Mouse (Mus musculus) embryonic stem cell, embryonic (primary cell): ENCODE measurements around the gene Stra6.

Experiments used
- CTCF ChIA-PET, 4 experiments: fragments of 300-600 bp in 2 of 4; fragments of 350-600 bp in 2 of 4; sonication (Branson Sonifier 250); formaldehyde crosslinking; loops; one replicate each; lab custom pipeline; 2022; ENCODE audit warnings: inconsistent platforms in 2 of 4; lab: Charles Lee
- POLR2A ChIA-PET, 4 experiments: fragments of 300-600 bp in 2 of 4; fragments of 350-600 bp in 2 of 4; sonication (Branson Sonifier 250); formaldehyde crosslinking; loops; one replicate each; lab custom pipeline; 2022; ENCODE audit warnings: antibody characterized with exemption in 4 of 4, inconsistent platforms in 1 of 4; lab: Charles Lee

Stra6 gene

DNA sequence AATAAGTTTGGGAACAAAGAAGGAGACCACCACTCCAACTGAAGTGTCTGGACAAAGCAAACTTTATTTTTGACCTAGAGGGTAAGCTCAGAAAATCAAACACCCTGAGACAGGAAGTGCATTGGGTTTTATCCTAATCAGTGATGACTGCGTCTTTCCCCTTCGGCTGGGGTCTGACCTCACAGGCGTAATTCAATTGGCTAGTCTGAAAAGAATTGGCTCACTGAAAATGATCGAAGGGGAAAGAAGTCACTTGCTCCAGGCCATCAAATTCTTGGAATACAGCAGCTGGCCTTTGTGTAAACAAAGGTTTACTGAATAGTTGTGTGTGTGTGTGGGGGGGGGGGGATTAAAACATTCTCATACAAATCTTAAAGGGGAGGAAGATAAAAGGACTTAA is 62.2 kb downstream of the Stra6 start:
- POLR2A ChIA-PET, result interaction anchor here (0.6 to 3.5 kb wide), 8 partner anchors 12 to 346 kb away, joined by 3 to 12 read pairs (median 4); no protein-coding TSS in a partner anchor

DNA sequence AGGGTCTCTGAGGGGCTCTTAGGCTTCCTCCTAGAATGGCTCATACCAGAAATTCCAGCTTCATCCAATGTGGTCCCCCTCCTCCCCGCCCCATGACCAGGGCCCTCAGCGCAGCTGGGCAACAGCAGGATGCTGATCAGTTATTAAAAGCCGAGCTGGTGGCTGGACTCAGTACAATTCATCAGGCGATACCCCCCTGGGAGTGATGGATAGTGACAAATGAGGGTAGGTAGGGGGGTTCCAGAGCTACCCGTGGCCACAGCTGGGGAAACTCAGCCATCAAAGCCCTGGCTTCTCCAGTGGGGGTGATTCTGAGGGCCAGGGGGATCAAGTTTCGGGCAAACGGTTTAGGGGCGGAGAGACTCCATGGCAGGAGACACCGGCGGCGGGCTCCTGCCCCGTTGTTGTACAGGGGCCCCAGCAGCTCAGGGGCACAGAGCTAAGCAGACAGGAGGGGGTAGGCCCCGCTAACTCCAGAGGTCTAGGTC is 65.4 kb downstream of the Stra6 start:
- POLR2A ChIA-PET, result interaction anchor here in 3 of 4 experiments (0.6 to 2.0 kb wide), 10 partner anchors 11 to 298 kb away, joined by 3 to 7 read pairs (median 3); partner anchors contain the start of gene Ccdc33 (in 1 of the 3)
- CTCF ChIA-PET, result interaction anchor here in 1 of 4 experiments (1.1 to 1.2 kb wide), 2 partner anchors 90 to 97 kb away, joined by 3 read pairs; no protein-coding TSS in a partner anchor

More for the DNA sequence above, 62.2 kb downstream of the Stra6 start:
- CTCF ChIA-PET, result interaction anchor here in 1 of 4 experiments (0.8 kb wide), 1 partner anchor 471 kb away, joined by 3 read pairs; no protein-coding TSS in a partner anchor

DNA sequence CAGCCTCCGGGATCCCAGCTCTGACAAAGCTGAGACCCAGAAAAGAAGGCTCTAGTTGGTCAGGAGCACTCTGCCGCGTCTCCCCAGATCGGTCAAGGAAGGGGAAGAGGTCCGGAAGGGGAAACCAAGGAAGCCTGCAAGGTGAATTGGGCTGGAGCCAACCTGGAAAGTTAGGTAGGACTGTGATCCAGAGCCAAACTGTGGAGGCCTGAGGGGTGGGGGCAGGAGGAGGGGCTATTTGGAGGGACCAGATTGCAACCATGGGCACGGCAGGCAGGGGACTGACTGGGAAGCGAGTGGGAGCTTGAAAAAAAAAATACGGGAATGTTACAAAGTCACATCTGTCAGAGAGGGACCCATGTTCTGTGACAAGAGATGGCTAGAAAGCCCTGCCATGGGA is 65.9 kb downstream of the Stra6 start:
- POLR2A ChIA-PET, result interaction anchor here in 3 of 4 experiments (0.5 to 2.0 kb wide), 8 partner anchors 11 to 298 kb away, joined by 3 to 7 read pairs (median 4); partner anchors contain the start of gene Ccdc33 (in 1 of the 3)
- CTCF ChIA-PET, result interaction anchor here in 1 of 4 experiments (1.1 kb wide), 1 partner anchor 91 kb away, joined by 3 read pairs; no protein-coding TSS in a partner anchor

DNA sequence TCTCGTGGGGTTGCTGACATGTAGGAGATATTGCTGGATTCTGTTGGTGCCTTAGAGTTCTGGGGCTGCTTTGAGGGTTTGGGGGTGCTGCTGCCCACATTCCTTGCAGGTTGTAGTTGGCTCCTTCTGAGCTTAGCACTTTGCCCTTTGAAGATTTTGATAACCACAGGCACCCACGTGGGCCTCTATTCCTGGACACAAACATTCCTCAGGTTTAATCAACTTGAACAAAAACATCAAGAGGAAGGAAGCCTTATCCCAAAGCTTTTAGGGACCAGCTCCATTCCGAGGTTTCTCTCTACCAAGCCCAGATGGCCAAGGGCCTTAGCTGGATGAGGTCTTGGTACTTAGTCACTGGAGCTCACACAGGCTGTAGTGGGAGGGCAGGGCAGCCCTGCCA is 67.3 kb downstream of the Stra6 start:
- POLR2A ChIA-PET, result interaction anchor here in 1 of 4 experiments (1.2 kb wide), 2 partner anchors 13 to 15 kb away, joined by 3 to 5 read pairs; no protein-coding TSS in a partner anchor
- CTCF ChIA-PET, result no interaction called here

DNA sequence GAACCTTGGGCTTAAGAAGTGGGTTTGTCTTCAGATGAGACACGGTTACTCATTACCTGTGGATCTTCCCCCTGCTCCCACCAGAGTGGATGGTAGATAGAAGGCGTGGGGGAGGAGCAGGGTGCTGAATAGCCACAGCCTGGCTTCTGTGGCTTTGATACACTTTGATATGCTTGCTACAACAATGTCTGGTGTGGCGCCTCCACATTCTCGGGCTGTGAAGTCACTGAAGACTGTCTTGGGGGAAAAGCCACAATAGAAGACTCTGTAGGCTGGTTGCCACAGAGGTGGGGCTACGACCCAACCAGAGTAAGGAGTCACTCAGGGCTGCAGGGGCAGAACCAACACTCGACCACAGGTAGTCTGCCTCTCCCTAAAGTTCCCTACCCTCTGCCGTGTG is 68.1 kb downstream of the Stra6 start:
- ChIA-PET POLR2A (interaction anchor here in 1 of 4 experiments (0.9 kb wide), 1 partner anchor 18 kb away, joined by 4 read pairs; no protein-coding TSS in a partner anchor), CTCF (no interaction called here)

DNA sequence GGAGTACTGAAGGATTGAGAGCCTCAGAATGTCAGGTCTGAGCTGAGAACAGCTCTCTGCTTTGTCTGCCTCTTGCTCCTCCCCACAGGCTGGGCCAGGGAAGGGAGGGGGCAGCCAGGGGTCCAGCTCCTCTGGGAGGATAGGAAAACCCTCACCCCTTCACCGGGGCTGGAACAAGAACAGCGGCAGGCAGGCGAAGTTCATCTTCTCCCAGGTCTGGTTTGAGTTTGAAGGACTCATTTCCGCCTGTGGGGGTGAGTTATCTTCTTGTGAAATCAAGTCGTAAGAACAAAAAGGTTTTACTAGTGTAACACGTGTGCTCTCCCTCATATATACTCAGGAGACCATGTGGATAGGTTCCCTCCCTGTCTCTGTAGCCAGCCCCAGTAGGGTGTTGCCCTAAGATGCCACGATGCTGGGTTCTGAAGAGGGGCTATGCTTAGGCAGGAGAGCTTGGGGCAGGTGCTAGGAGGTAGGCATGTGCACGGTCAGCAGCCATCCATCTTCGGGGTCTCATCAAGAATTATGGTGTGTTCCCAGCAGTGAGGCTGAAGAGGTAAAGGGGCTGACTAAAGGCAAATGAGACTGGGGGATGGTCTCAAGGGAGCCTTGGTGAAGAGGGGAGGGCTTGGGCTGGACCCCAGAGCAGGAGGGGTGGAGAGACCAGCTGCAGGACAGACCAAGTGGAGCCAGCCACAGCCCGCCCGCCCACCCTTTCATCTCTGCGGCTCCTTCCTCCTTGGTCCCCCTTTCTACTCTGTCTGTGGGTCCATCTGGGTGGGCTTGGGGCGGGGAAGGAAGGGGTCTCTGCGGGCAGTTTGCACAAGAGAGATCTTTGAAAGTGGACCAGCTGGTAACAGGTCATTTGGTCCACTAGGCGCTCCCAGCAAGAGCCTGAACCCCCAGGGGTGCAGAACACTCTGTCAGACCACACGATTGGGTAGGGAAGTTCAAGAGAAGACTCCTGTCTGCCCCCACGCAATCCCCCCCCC is 70.6 kb downstream of the Stra6 start:
- ChIA-PET POLR2A (interaction anchor here (0.6 to 1.7 kb wide), 5 partner anchors 21 to 148 kb away, joined by 3 to 5 read pairs (median 4); no protein-coding TSS in a partner anchor), CTCF (interaction anchor here in 3 of 4 experiments (0.6 to 0.8 kb wide), 6 partner anchors 51 to 872 kb away, joined by 3 to 7 read pairs (median 4); partner anchors contain the start of genes Islr (in 1 of the 3), Islr2 (in 1 of the 3) and Stra6 (in 1 of the 3))

DNA sequence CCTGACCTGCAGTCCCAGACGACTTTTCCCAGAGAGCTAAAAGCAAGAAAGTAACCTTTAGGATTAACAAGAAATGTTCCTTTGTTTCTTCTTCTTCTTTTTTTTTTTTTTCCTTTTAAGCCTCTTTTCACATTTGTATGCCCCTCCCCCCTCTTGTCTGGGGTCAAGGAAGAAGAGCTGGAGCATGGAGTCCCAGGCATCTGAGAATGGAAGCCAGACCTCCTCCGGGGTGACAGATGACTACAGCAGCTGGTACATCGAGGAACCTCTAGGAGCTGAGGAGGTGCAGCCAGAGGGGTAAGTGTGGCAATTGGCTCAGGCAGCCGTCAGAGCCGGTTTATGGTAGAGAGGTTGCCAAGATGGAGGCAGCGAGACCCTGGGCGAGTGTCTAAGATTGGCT is 71.3 kb downstream of the Stra6 start:
- CTCF ChIA-PET, result interaction anchor here in 3 of 4 experiments (0.6 to 0.8 kb wide), 5 partner anchors 31 to 873 kb away, joined by 3 to 7 read pairs (median 4); partner anchors contain the start of gene Stra6 (in 1 of the 3)
- POLR2A ChIA-PET, result interaction anchor here (0.6 to 1.7 kb wide), 6 partner anchors 22 to 147 kb away, joined by 3 to 5 read pairs (median 4); no protein-coding TSS in a partner anchor

DNA sequence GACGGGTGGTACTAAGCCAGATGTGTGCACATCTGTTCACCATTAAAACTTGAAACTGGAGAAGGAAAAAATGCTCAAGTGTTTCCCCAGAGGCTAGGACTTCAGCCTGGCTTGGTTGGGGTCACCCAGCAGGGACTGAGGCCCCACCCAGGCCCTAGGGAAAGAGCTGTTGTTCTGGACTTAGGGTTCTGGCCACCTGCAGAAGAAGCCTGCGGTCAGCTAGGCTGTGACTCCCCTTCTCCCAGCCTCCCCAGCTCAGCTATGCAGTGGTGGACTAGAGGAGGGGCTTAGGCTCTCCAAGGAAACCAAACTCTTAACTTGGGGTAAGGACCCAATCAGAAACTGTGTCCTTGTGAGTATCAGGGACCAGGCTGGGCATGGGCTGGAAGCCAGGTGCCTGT is 72.3 kb downstream of the Stra6 start:
- ChIA-PET CTCF (no interaction called here), POLR2A (interaction anchor here in 1 of 4 experiments (1.0 kb wide), 1 partner anchor 23 kb away, joined by 3 read pairs; no protein-coding TSS in a partner anchor)

DNA sequence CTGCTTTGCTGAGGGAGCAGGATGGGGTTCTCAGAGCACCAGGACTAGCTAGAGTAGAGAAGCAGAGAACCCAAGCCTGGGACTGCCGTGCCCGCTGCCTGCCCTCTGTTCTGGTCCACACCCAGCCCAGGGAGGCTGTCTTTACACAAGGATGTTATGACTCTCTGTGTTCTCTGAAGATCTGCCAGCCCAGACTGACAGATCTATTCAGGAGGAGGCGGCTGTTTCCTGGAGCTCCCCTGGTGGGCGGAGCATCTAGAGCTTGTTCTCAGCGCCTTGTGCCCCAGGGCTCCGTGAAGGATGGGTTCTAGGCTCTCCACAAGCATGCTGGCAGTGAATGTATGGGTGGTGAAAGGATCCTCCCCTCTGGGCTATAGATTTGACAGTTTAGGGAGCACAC is 76.4 kb downstream of the Stra6 start:
- POLR2A ChIA-PET, result interaction anchor here in 3 of 4 experiments (1.1 to 1.8 kb wide), 3 partner anchors 10 to 55 kb away, joined by 3 to 7 read pairs (median 6); no protein-coding TSS in a partner anchor

DNA sequence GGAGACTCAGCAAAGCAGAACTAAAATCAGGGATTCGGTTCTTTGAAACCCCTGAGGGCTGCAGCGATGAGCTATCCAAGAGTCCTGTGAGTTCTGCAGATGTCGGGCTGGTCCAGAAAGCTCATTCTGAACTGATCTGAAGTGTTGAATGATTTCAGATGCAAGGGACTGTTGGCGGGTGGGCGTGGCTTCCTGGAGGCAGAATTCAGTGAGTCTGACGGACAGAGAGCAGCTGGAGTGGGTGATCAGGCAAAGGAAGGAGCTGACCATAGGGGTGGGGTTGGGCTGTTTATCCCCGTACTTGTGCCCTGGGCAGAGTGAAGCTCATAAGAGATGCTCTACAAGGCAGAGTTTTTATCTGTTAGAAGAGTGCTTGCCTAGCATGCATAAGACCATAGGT is 79.8 kb downstream of the Stra6 start:
- POLR2A ChIA-PET, result interaction anchor here in 1 of 4 experiments (1.6 kb wide), 1 partner anchor 13 kb away, joined by 5 read pairs; no protein-coding TSS in a partner anchor

More for the DNA sequence above, 76.4 kb downstream of the Stra6 start:
- CTCF ChIA-PET, result interaction anchor here in 3 of 4 experiments (0.6 to 1.3 kb wide), 6 partner anchors 27 to 1066 kb away, joined by 3 to 6 read pairs (median 4); partner anchors contain the start of genes Islr (in 1 of the 3) and Islr2 (in 1 of the 3)

DNA sequence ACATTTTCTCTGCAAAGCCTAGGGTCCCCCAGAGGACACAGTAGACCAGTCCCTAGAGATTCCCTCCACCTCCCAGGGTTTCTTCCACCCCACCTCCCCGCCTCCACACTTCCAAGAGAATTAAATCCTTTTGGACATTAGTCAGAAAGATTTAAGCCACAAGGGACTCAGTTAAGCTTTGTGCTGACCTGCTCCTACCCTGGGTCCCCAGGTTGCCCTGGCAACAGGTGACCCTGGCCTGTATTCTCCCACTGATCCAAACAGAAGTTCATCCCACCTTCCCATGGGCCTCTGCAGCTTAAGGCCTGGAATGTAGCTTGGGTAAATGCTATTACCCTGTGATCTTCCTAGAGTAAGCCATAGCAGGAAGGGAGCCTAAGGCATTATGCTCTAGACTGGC is 81.1 kb downstream of the Stra6 start:
- ChIA-PET CTCF (interaction anchor here in 2 of 4 experiments (0.5 to 1.1 kb wide), 2 partner anchors 14 to 76 kb away, joined by 3 to 5 read pairs; no protein-coding TSS in a partner anchor), POLR2A (interaction anchor here in 2 of 4 experiments (0.9 to 1.7 kb wide), 5 partner anchors 14 to 62 kb away, joined by 3 to 5 read pairs (median 4); no protein-coding TSS in a partner anchor)

More for the DNA sequence above, 79.8 kb downstream of the Stra6 start:
- CTCF ChIA-PET, result interaction anchor here in 1 of 4 experiments (1.1 kb wide), 1 partner anchor 78 kb away, joined by 5 read pairs; no protein-coding TSS in a partner anchor

DNA sequence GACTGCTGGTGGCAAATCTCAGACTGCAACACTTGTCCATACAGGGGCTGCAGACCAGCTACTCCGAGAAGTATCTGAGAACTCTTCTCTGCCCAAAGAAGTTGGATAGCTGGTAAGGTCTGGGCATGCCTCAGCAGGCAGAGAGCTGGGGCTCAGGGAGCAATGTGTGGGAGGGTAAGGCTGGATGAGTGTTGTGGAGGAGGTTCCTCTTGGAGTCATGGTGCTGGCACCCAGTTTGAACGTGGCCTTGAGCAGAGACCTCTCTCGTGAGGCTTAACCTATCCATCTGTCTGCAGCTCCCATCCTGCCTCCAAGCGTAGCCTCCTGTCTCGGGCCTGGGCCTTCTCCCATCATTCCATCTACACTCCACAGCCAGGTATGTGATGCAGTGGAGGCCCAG is 81.8 kb downstream of the Stra6 start:
- CTCF ChIA-PET, result interaction anchor here in 1 of 4 experiments (0.5 kb wide), 1 partner anchor 69 kb away, joined by 3 read pairs; no protein-coding TSS in a partner anchor
- POLR2A ChIA-PET, result interaction anchor here in 2 of 4 experiments (1.2 to 1.7 kb wide), 3 partner anchors 20 to 61 kb away, joined by 3 to 4 read pairs (median 4); no protein-coding TSS in a partner anchor

DNA sequence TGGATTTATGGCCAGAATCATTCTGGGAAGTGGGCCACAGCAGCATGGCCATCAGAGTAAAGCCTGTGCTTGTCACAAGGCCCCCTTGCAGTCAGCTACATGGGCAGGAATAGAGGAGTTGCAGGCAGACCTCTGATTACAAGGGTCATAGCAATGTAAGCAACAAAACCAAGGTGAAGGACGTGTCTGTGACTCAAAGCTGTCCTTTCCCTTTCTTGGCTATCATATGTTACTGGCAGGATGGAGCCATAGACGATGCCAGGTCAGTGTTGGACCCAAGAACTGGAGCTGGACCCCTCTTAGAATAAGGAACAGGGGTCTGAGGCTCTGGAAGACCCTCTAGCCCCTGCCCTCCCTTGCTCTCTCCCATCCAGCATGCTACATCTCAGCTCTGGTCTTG is 85.2 kb downstream of the Stra6 start:
- CTCF ChIA-PET, result interaction anchor here in 3 of 4 experiments (0.6 to 1.3 kb wide), 4 partner anchors 10 to 495 kb away, joined by 3 to 14 read pairs (median 3); partner anchors contain the start of gene Csk (in 1 of the 3)
- POLR2A ChIA-PET, result no interaction called here

DNA sequence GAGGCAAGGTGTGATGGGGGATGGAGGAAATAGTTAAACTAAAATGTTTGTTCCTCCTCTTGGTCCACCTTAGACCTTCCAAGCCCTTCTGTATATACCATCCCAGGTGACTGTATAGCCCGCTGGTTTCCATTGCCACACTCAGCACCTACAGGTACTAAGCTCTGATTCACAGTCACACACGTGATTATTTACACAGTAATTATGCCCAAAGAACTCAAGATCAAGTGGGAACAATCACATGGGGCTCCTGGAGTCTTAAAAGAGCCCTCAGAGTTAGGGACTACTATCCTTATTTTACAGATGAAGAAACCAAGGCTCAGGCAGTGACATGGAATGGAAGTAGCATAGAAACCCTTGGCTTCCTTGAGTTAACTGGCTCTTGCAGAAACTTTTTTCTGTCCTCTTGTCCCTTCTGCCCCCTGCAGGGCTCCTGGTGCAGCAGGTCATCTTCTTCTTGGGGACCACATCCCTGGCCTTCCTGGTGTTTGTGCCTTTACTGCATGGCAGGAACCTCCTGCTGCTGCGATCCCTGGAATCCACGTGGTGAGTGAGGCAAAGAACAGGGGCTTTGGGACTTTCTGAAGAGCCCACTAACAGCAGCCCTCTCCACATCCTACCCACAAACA is 87.3 kb downstream of the Stra6 start:
- CTCF ChIA-PET, result no interaction called here
- POLR2A ChIA-PET, result no interaction called here

DNA sequence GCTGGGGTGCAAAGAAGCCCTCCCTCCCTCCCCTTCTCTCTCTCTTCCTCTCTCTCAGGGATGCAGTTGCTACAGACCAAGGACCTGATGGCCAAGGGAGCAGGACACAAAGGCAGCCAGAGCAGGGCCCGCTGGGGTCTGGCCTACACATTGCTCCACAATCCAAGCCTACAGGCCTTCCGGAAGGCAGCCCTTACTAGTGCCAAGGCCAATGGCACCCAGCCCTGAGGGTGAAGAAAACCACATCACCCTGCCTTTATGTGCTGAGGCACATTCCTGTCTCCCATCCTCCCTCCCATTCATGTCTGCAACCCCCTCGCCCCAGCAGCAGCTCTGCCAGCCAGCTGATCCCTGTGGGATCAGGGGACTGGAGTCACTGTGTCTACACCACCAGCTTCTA is 89.5 kb downstream of the Stra6 start:
- ChIA-PET CTCF (no interaction called here), POLR2A (interaction anchor here in 1 of 4 experiments (0.6 kb wide), 1 partner anchor 30 kb away, joined by 3 read pairs; no protein-coding TSS in a partner anchor)

DNA sequence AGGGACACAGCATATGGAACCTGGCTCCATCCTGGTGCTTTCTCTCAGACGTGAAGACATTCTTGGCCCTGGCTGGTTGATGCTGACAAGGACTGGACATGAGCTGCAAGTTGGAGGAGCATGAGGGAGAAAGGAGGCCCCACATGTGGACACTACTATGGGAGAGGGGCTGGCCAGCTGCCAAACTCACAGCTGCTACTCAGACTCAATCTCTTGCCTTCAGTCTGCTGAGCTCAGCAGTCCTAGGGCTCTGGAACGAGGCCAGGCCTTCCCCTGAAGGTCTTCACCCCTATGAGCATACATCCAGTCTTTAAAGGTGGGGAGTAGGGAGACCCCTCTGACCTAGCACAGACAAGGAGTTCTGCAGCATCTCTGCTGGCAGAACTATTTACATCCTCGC is 91.8 kb downstream of the Stra6 start:
- CTCF ChIA-PET, result no interaction called here
- POLR2A ChIA-PET, result no interaction called here
